Mouse (Mus musculus) spleen, adult 18-20 months (tissue): Measurements from ENCODE around the gene Gipc2.
"Not testable (repeated sequence)": the region's sequence is repeated elsewhere in the genome, so short reads cannot be mapped to it uniquely, and the experiment has no call there.

Experiments
- DNase-seq, 2 experiments: peaks; one replicate each; pipeline ENCODE4 v3.0.0; 2022; ENCODE audit warnings: mixed read lengths in 2 of 2

The Gipc2 gene

DNA sequence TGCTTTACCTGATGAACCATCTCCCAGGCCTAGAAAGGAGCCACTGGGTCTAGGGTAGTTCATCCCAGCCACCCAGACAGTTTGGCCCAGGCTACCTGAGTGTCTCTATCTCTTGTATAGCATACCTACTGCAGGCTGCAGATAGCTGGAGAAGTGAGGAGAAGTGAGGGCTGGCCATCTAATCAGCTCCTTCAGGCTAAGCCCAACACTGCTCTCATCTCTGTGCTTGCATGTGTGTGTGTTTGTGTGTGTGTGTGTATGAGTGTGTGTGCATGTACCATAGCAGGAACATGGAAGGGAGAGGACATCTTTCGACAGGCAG is 13.6 kb downstream of the Gipc2 start:
- DNase-seq: no peak

DNA sequence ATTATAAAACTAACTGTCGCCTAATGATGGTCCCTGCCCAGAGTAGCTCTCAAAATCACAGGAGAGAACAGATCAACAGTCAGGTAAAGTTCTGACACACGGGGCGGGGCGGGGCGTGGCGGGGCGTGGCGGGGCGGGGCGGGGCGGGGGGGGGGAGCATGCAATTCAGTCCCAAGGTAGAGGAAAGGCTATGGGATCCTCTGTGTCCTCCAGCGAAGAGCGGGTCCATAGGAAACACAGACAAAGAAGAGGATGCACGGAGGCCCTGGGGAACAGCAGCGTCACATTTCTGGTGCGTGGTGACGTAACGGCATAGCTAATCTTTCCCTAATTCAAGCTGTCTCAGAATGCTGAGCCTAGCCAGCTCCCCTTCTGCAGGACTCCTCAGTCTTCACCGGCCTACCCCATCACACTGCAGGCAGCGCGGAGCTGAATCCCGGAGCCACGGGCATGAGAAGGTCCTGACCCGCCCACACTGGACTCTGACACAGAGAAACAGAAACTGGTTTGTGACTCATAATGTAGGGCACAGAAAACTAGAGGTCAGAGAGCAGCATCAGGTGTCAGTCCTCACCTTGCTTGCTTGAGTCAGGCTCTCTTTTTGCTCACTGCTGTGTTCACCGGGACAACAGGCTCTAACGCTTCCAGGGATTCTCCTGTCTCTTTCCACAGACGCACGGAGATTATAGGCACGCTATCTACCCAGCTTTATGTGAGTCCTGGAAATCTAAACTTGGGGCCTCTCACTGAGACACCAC is 14.1 kb downstream of the Gipc2 start:
- no peak for DNase-seq

DNA sequence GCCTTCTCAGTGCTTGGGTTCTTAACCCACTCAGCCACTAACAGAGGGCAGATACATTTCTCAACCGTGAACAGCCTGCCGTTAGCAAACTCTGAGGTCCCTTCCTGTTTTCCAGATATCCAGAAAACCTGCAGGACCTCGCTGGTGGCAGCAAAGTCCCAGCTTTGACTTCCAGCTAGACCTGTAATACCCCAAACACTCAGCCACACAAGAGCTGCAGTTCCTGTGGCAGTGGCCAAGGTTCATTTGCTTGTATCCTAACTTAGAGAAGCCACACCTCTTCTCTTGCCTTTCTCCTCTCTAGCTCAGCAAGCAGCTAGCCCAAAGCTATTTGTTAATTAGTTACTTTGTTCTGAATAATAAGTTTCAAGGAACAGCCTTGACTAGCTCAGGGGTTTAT is 16.2 kb downstream of the Gipc2 start:
- DNase-seq: no peak

DNA sequence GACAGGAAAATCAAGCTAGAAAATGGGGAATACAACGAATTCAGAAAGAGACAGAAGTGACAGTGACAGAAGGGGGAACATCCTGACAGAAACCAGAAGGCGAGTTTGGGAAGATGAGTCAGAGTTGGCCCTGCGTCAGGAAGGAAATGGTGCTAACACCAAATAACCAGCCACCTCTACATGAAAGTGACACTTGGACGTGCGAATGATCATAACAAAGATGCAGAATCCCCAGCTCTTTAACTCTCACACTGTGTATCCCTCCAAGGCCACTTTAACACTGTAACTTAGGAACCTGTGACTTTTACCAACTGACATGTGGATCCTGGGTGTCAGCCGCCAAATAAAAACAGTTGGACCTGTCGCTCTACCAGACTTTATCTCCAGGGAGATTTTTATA is 16.6 kb downstream of the Gipc2 start:
- DNase-seq: no peak

DNA sequence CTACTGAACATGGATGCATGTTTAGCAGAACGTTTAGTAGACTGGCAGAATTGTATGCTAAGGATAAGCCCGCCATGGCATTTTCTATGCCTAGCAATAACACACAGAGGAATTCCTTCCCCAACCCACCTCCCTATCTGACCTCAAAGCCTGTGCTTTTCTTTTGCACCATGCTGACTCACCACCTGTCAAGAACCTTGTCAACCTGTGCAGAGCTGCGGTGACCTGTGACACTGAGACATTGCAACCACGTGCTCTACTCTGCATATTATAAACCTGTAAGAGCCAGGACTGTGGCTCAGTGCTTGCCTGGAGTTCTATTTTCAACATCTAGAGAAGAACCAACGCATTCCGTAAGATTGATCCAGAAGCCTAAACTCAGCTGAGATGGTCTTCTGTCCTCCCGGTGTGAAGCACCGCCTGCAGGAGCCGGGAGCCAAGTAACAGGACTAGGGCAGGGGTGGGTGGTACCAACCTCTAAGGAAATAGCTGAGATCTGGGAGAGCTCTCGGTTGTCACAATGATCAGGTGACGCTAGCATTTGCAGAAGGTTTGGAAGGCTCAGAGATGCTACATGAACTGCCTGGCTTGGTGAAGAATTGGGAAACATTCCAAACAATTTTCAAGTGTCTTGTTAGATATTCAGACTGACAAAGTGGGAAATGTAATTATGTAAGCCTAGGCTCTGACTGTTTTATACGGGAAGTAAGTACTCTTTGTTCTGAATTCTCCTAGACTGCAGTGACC is 18.8 kb downstream of the Gipc2 start:
- DNase-seq: no peak

DNA sequence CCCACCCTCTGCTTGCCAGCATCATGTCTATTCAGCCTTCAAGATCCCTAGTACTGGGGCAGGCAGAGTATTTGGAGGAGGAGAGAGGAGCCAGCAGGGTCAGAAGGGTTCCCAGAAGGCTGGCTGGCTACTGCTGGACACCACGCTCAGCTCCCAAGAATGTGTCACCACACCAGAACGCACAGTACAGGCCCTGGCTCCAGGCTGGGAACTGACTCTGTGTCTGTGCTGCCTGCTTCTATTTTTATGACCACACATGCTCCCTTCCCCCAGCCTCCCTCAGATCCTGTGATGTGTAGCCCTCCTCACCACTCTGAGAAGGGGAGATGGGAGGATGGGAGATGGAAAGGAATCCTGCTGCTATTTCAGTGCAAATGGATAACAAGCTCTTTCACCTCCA is 20.8 kb downstream of the Gipc2 start:
- DNase-seq: no peak

DNA sequence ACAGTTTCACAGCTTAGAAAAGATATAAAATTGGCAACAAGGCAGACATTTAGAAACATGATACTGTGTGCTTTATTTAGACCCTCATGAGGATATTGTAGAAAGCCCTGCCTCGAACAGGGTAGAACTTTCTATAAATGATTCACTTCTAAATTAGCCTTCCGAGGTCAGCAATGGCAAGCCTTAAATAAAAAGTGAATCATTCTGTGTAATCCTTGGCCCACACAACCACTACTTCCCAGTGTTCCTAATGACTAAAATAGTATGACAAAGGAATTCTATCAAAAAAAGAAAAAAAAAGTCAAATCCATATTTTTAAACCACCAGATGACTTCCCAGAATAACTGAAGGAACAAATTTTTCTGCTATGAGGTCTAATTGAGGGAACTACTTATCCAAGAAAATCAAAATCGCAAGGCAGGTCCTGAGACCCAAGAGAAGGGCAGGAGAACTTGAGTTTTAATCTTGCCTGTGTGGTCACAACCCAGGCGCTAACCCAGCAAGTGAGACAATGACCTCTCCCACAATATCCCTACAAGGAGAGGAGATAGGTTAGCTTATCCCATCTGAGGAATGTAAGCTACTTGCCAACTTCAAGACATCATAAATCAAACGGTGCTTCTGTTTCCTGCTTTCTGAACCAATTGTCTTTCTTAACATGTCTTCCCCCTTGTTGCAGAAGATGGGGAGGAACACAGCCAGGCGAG is 22.9 kb downstream of the Gipc2 start:
- no peak for DNase-seq

DNA sequence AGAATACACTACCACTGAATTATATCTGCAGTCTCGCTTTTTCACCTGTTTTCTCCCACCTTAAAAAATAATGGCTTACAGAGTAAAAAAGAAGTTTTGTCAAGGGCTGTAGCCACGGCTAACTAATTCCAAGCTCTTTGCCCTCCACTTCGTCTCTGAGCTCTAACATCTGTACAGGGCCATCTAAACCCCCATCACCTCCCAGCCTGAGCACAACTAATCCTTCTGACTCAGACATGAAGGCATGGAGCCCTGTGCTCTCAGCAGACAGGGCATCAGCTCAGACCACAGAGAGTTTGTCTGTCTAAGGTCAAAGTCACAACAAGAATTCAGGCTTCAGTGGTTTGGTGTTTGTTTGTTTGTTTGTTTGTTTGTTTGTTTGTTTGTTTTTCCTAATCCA is 23.9 kb downstream of the Gipc2 start:
- DNase-seq: no peak

DNA sequence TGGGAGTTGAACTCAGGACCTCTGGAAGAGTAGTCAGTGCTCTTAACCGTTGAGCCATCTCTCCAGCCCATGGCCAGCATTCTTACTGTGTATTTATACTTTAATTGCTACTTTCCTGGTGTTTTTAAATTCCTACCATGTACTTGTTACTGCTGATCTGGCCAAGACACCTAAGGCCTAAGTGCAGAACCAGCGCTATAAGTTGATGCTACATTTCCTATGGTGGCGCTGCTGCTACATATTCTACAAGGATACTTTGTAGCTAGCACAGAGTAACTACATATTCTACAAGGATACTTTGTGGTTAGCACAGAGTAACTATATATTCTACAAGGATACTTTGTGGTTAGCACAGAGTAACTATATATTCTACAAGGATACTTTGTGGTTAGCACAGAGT is 26.7 kb downstream of the Gipc2 start:
- DNase-seq: not testable (repeated sequence)

DNA sequence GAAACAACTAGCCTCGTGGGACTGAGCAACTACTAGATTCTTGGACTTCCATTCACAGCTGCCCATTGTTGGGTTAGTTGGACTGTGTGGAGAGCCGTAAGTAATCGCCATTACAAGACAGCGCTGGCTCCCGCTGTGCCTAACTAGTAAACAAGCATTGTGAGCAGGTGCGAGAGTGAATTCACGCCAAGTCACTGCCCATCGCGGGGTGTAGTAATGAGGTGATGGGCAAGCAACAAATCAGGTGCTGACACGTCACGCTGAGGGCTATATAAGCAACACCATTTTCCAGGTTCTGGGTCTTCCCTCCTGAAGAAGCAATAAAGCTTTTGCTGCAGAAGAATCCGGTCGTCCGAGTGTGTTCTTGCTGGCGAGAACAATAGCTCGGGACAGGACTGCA is 29.9 kb downstream of the Gipc2 start:
- DNase-seq: not testable (repeated sequence)

DNA sequence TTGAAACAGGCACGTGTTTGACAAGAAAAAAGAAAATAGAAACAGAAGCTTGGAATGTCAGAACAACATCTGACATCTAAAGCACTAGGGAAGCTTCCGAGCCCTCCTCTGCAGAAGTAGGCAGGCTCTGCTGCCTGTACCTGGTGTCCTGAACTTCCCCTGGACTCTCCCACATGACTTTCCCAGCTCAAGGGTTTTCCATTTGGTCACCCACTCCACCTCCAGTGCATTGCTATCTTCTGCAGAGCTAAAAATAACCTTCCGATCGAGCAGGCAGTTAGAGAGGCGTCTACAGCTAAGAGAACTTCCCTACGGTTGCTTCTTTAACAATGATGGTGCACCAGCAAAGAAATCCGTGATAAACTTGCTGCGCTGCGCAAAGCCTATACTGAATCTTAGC is 32.4 kb downstream of the Gipc2 start:
- no peak for DNase-seq

DNA sequence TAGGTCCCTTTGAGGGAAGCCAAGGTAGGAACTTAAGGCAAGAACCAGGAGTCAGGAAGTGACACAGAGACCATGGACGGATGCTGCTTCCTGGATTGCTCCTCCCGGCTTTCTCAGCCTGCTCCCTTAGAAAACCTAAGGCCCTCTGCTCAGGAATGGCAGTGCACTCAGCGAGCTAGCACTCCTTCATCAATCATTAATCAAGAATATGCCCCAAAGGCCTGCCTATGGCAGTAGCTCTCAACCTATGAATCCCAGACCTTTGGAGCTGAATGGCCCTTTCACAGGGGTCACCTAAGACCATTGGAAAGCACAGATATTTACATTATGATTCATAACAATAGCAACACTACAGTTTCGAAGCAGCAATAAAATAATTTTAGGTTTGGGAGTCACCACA is 35.1 kb downstream of the Gipc2 start:
- no peak for DNase-seq

DNA sequence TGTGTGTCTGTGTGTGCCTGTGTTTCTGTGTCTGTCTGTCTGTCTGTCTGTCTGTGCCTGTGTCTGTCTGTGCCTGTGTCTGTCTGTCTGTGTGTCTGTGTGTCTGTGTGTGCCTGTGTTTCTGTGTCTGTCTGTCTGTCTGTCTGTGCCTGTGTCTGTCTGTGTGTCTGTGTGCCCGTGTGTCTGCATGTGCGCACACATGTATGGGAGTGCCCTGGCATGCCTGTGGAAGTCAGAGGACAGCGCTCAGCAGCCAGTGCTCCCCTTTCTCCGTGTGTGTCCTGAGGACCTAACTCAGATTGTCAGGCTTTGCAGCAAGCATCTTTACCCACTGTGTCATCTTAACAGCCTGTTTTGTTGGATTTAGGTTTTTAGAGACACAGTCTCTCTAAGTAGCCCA is 36.6 kb downstream of the Gipc2 start:
- not testable (repeated sequence) for DNase-seq

DNA sequence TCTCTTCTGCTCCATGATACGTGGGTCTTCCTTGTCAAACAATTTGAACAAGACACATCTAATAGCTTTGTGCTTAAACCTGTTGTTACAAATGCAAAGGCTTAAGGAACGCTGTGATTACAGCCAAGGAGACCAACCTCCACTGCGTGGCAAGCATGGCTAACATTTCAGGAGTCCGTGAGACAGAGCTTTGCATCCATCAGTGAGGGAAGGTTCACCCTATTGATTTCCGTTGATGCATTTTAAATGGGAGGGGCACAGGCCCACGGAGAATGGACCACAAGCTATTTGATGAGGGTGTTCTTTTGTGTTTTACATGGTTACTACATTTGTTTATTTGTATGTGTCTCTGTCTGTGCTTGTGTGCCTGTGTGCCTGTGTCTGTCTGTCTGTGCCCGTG is 37.4 kb downstream of the Gipc2 start:
- no peak for DNase-seq

DNA sequence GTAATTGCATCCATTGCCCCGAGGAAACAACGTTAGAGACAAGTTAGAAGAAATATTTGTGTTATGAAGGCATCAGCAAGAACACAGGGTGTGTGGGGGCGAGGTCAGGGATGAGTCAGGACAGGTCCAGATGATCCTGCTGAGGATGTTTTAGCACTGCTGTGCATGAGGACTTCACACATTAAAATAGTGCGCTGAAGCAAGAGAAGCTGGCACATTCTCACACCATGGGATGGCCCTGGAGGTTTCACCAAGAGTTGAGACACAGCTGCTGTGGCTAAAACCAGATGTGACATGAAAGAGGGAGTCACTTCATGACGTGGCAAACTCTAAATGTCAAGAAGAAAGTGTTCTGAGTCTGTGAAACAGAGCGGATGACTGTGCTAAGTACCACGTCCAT is 38.9 kb downstream of the Gipc2 start:
- DNase-seq: no peak

DNA sequence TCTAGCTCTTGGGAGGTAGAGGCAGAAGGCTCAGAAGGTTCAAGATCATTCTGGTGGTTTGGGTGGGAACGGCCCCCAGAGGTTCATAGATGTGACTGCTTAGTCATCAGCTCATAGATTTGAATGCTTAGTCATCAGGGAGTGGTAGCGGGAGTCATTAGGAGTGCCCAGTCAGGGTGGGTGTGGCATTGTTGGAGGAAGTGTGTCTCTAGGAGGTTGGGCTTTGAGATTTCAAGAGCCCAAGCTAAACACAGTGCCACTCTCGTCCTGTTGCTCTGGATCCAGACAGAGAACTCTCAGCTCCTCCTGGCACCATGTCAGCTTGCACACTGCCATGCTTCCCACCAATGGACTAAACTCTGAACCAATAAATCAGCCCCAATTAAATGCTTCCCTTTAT is 43.3 kb downstream of the Gipc2 start:
- DNase-seq: no peak

DNA sequence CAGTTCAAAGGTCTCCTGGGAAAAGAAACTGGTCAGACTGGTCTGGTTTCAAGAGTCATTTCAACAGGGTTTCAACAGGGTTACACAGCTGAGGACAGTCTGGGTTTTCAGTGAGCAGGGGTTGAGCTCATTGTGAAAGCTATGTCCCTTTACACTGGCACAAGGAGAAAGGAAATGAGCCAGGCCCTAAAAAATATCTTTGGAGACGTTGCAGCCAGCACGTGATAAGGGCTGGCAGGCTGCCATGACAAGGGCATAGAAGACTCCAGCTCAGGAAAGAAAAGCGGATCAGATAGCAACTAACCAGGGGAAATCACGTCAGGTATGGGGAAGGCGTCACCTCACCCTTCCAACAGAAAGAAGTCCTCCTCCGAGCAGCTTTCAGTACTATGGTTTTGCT is 43.9 kb downstream of the Gipc2 start:
- DNase-seq: no peak

DNA sequence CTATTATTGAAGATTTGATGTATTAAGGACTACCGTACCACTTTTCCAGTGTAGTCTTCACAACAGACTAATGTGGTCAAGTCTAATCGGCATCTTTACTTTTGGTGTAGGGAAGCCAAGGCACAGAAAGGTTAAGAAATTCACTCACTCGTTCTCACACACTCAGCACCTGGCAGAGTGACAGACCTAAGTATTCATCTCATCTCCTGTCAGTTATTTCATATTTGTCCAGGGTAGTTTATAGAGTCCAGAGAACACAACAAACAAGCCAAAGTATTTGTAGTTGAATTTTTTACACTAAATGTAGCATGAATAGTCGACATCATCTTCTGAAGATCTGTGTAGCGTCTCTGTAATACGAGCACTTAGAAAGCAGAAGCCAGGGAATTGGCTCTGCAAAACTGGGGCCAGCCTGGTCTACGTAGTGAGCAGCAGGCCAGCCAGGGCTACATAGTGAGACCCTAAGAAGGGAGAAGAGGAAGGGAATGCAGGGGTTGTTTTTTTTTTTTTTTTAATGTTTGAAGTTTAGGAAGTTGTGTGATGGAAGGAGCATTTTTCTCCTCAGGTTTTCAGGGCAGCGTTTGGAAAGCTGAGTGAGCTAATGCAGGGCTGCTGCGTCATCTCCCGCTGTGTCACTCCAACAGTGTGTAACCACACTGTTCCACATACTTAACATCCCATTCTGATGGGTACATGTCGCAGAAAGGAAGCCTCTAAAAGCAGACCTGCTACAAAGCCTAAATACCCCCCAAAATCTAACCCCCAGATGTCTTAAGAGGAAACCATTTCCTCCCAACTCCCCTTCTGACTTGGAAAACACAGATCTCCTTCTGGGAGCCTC is 44.6 kb downstream of the Gipc2 start:
- DNase-seq: no peak

DNA sequence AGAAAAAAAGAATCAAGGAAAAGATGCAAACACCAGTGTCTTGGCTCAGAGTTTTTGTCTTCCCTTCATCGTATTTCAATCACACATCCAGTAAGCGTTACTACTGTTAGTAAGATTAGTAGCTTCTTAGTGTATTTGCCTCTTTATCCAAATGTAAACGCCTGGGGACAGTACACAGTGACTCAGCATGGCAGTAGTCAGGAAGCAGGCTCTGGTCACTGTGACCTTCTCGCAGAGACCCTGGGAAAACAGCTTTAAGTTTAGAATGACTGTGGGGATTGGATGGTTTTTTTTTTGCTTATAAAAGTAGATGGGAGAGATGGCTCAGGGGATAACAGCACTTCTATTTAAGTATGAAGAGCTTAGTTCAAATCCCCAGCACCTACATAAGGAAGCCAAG is 46.0 kb downstream of the Gipc2 start:
- no peak for DNase-seq

DNA sequence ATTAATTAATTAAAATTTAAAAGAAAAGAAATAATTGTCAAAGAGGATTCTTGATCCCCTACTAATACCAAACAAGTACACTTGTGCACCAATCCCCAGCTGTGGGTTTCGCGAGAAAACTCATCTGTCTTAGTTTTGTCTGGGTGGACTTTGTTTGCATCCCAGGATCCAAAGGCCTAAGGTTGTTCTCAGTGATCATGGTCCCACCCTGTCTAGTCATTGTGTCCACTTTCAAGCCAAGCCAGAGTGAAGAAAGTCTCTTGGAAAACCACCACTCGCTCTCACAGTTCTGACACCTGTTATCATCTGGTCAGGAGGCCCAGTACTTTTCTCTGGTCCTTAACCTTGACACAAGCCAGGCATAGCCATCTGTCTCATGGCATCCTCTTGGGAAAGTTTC is 48.1 kb downstream of the Gipc2 start:
- DNase-seq: no peak

DNA sequence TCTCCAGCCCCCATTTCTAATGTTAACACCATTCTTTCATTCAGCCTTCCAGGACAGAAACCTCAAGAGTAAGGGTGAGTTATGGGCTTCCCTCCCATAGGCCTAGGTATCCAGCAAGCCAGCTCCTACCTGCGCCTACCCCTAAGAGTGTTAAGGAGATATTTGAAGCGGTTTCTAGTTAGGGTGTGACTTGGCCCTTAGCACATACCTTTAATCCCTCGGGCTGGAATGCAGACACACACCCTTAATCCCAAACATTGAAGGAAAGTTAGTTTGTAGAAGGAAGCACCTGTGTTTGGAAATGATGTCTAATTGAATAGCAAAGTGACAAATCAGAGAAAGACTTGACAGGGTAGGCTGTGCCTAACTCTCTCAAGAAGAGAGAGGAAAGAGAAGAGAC is 49.9 kb downstream of the Gipc2 start:
- no peak for DNase-seq

DNA sequence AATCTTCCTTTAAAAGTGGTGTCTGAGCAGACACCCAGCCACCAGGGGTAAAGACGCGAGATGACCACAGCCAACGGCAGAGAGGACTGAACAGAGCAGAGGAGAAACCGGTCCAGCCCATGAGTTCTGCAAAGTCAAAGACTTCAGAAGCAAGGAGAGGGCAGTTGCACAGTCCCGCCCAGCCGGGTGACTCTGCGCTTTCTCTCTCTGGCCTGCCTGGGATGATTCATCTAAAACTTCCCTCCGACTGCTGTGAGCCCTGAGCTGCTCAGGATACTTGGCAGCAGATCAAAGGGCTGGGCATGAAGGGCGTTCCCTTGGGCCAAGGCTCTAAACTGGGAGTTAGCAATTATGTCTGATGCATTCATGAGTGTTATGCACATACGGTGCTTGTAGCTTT is 51.2 kb downstream of the Gipc2 start:
- peak in 1 of 2 experiments; percentile 6 for DNase-seq

DNA sequence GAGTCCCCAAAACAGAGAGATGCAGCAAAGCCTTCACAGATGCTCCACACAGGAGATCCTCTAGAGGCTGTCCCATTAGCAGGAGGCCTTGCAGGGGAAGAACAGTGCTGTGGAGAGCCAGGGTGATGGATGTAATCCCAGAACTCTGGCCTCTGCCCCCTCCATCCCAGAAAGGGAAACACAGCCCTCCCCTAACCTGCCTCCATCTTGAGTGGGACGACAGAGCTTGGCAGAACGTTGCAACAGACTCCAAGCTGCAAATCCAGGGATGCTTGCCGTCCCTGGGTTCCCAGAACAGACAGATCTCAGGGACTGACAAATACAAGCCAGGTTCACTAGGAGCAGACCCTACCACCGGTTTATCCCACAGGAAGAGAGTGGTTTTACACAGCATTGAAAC is 51.8 kb downstream of the Gipc2 start:
- no peak for DNase-seq
